Mouse (Mus musculus): ENCODE measurements around the gene Grik5.

DNA sequence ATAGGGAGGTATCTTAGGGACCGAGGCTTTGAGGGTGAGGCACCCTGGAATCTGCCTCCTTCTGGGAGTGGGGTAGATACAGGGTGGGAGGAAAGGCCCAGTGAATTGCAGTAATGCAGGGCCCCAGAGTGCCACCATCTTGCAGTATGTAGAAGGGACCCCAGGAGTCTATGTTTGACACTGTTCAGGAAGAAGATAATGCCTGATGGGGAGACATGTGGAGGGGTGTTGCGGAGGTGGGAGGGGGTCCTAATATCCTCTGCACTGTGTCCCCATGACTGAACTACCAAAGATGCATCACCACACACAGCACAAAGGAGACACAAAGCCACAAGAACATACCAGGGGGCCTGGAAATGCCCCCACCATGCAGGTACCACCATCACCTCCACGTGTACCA is 66.0 kb downstream of the Grik5 start:
- TF ChIP-seq CTCF (IDR thresholded peaks at IDR 0.05) (no peak), EP300 (IDR thresholded peaks at IDR 0.05) (no peak)
